Mouse (Mus musculus): ENCODE measurements at regions not wholly inside any gene's neighbourhood (a gene's known extent, or its start where the extent isn't known, plus 50 kb on each side); places are given as distances from the start of the nearest gene placed in this dataset.

DNA sequence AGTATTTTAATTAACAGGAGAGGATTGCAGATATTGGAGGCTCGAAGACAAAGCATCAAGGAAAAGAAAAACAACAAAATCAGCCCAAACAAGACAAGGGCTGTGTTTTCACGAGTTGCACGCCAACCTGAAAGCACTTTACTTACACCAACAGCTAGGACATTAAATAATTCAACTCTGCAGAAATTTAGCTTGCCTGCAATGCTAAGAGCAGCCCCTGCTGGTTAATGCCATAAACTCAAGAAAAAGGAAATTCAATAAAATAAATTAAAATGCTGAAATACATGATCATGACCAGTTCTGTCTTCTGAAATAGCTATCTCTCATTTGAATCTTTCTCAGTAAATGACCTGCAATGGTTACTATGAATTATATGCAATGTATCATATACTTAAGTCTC lies 271.7 kb upstream of the Robo2 start:
- TF ChIP-seq CTCF (IDR thresholded peaks at IDR 0.05; ENCODE audit: borderline replicate concordance, insufficient read depth, low read depth, low read length) (no peak), POLR2A (IDR thresholded peaks at IDR 0.05; ENCODE audit: borderline replicate concordance, insufficient read depth, low read length) (no peak)

Measured in cerebellum, adult 2 months (tissue).